Mouse (Mus musculus): ENCODE data around the gene Slc25a45.
A peak's percentile ranks its signal among the peaks of the same experiment; 100 is the strongest.
"Not testable (repeated sequence)": the region's sequence is repeated elsewhere in the genome, so short reads cannot be mapped to it uniquely, and the experiment has no call there.

Gene Slc25a45

GRCm38 (mm10) chr19:5856604-5857003 is 21.0 kb upstream of the Slc25a45 start:
- DNase-seq (ENCODE audit: low read depth, low spot score), result no peak

DNA sequence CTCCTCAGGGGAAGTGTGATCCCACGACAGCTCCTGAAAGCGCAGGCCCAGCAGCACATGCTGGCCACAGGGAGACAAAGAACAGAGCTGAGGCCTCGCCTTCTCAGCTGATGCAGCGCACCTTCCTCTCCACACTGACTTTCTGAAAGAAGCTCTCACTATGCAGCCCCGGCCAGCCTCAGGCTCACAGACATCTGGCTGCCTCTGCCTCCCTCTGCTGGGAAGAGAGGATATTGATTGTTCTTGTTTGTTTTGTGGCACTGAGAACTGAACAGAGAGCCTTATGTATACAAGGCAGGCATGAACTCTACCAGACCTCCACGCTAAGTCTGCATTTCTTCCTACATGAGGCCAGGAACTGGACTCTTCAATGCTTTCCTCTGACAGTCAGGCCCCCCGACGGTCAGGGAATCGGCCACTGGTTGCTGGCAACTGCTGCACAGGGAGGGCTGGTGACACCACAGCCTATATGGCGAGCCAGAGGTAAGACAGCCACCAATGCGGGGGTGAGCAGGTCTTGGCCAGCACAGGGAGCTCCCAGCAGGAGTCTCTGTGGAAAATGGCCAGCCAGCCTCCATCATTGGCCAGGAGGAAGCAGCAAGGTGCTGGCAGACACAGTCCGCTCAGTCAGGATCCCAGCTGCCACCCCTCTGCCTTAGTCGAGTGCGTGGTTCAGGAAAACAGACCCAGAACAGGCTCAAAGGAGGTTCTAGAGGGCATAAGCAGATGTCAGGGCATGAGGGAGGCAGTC is 15.1 kb upstream of the Slc25a45 start:
- DNase-seq (ENCODE audit: low read depth, low spot score), result no peak

GRCm38 (mm10) chr19:5863776-5864175 is 13.8 kb upstream of the Slc25a45 start:
- no peak for DNase-seq (ENCODE audit: low read depth, low spot score)

- DNase-seq (ENCODE audit: low read depth, low spot score), result no peak
These were observed 12.8 kb upstream of the Slc25a45 start for GRCm38 (mm10) chr19:5864710-5865398.

GRCm38 (mm10) chr19:5868096-5868495 is 9.5 kb upstream of the Slc25a45 start:
- DNase-seq (ENCODE audit: low read depth, low spot score), result no peak

DNA sequence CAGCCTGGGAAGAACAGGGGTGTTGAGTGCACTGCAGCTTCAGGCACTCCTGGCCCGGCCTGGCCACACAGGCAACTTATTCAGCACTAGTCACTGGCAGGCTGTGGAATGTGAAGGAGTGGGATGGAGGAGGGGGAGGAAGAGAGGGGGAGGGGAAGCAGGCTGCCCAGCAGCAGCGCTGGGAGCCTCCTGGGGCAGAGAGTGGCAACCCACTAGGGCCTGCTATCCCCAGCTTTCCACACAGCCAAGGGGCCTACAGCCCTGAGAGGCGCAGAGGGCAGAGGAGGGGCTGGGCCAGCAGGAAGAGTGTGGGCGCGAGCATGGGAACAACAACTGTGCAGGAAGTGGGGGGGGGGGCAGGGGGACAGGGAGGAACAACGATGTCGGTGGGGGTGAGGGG is 6.3 kb upstream of the Slc25a45 start:
- peak; percentile 62 for DNase-seq (ENCODE audit: low read depth, low spot score)

DNA sequence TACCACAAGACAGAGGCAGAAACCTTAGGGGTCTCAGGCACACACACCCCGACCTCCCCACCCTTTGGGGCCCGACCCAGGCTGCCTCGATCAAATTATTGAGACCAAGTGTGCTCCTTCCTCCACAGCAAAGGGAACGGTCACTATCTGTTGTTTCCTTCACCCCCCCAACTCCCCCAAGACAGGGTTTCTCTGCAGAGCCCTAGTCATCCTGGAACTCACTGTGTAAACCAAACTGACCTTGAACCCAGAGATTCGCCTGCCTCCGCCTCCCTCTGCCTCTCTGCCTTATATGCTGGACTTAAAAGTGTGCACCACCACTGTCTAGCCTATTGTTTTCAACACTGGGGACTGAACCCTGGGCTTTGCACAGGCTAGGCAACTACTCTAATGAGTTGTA is 5.9 kb upstream of the Slc25a45 start:
- no peak for DNase-seq (ENCODE audit: low read depth, low spot score)

GRCm38 (mm10) chr19:5872528-5872927 is 5.1 kb upstream of the Slc25a45 start:
- peak; percentile 44 for DNase-seq (ENCODE audit: low read depth, low spot score)

- peak; percentile 54 for DNase-seq (ENCODE audit: low read depth, low spot score)
These were observed 4.6 kb upstream of the Slc25a45 start for GRCm38 (mm10) chr19:5872931-5873556.

DNA sequence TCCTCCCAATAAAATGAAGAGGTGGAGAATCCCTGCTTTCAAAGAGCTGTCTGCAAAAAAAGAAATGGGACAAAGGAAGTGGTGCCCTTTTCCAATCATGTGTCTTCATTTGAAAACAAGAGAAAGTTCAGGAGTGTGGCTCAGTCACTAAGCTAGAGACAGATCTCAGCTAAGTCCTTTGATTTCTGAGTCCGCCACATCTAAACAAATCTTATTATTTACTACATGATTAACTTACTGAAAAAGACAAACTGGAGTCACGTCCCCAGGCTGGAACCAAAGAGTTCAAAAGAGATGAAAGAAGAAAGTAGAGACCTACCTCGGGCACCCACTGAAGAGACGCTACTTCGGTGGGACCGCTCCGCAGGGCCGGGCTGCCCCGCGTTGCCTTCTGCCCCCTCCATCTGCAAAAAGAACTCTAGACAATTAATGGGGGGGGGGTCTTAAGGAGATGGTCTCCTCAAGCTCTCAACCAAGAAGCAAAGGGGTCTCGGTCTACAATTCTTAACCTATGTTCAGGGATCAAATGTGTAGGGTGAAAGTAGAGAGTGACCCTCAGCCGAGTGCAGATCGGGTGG is 3.1 kb upstream of the Slc25a45 start:
- peak; percentile 28 for DNase-seq (ENCODE audit: low read depth, low spot score)

- DNase-seq (ENCODE audit: low read depth, low spot score), result peak; percentile 95
These were observed 2.6 kb upstream of the Slc25a45 start, which contains the start of gene Frmd8 for GRCm38 (mm10) chr19:5874969-5875480. Frmd8 (minus strand) TSS chr19:5875274.

- no peak for DNase-seq (ENCODE audit: low read depth, low spot score)
These were observed 734 bp downstream of the Slc25a45 start for GRCm38 (mm10) chr19:5878362-5878722.

- no peak for DNase-seq (ENCODE audit: low read depth, low spot score)
These were observed 1.3 kb downstream of the Slc25a45 start for GRCm38 (mm10) chr19:5878916-5879315.

GRCm38 (mm10) chr19:5879735-5880134 is 2.1 kb downstream of the Slc25a45 start:
- DNase-seq (ENCODE audit: low read depth, low spot score), result no peak

DNA sequence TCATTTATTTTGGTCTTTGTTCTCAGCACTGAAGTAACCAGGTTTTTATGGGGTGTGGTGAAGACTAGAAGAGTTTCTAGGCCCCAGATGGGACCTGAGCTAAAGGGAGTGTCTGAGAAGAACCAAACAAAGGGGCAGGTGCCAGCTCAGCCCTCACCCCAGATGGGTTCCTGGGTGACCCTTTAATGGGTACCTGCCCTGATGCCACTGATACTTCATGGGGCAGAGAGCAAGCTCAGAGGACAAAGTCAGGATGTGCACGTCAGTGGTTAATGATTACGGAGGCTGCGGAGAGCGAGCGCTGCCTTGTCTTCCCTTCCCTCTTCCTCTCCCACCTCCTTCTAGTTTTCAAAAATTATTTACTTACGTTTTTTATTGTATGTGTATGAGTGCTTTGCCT is 3.5 kb downstream of the Slc25a45 start:
- no peak for DNase-seq (ENCODE audit: low read depth, low spot score)

- DNase-seq (ENCODE audit: low read depth, low spot score), result not testable (repeated sequence)
These were observed 4.5 kb downstream of the Slc25a45 start for GRCm38 (mm10) chr19:5882079-5882478.

DNA sequence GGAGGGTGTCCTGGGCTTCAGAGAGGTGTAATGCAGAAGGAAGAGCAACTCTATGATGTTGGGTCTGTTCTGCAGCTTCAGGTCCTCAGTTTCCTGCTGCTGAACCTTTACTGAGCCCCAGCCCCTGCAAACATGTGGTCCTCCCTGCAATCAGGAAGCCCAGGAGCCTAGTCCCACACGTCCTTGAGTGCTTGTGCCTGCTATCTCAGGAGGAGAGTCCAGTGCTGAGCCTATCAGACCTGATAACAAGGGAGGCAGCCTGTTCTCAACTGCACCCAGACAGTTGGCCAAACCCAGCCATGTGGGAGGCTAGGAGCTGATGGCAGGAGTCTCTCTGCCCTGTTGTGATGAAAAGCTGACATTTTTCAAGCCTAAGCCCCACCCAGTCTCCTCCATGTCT is 6.3 kb downstream of the Slc25a45 start:
- no peak for DNase-seq (ENCODE audit: low read depth, low spot score)

- no peak for DNase-seq (ENCODE audit: low read depth, low spot score)
These were observed 8.2 kb downstream of the Slc25a45 start for GRCm38 (mm10) chr19:5885838-5886237.

DNA sequence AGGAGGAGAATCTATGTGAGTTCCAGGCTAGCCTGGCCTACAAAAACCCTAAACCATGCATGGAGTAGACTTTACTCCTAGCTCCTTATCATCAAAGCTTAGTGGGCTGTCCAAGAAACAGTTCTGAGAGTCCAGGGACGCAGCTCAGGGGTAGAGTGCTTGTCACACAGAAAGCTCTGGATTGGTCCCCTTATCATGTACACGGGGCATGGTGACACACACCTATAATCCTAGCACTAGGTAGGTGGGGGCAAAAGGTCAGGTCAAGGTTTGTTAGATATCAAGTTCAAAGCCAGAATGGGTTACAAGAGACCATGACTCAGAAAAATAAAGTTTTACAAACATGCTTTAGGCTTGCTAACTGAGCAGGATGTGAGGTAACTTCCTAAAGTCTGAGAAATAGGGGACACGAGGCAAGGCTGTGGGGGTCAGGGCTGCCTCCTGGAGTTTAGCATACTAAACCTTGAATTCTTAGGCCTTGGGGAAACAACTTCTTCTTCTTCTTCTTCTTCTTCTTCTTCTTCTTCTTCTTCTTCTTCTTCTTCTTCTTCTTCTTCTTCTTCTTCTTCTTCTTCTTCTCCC is 9.7 kb downstream of the Slc25a45 start:
- DNase-seq (ENCODE audit: low read depth, low spot score), result no peak

DNA sequence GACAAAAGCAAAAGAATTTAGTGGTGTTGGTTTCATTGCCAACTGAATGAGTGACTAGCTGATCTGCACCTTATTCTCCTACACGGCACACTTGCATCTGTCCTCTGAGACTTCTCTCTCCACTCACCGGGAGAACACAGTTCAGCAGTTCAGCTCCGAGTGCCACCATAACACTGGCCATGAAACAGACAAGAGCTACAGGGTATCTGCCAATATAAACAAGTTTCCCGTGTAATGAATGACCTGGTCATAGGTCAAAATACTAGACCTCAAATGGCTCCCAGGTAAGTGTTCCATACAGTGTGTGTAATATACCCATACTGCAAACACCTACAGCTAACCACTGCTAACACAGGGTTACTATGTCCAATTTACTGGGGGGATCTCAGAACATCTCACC is 11.6 kb downstream of the Slc25a45 start:
- no peak for DNase-seq (ENCODE audit: low read depth, low spot score)

GRCm38 (mm10) chr19:5891521-5892258 is 14.1 kb downstream of the Slc25a45 start:
- DNase-seq (ENCODE audit: low read depth, low spot score), result no peak

Data from CD4-positive helper T cell, adult 2 months (primary cell).